Mouse (Mus musculus): ENCODE data around the gene Pxk.

DNA sequence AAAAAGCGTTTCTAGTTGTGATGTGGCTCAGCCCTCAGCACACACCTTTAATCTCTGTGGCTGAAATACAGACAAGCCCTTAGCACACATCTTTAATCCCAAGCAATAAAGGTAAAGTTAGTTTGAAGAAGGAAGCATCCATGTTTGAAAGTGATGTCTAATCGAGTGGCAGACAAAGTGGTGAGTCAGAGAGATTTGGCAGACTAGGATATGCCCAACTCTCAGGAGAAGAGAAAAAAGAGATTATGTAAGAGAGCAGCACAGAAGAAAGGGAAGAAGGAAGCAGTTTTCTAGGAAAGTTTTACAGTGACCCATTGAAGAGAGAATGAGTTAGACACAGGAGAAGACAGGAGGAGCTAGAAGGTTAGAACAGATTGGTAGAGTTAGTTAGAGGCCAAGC, 9.0 kb upstream of the Pxk start:
- TF ChIP-seq CTCF (IDR thresholded peaks at IDR 0.05; ENCODE audit: control insufficient read depth, insufficient read depth, insufficient read length) = no peak
- no peak for TF ChIP-seq MYOD1 (IDR thresholded peaks at IDR 0.05; ENCODE audit: control insufficient read depth, insufficient read length, low read depth)
- no peak for TF ChIP-seq MYOG (IDR thresholded peaks at IDR 0.05; ENCODE audit: control insufficient read depth, extremely low read depth, insufficient read length)
- no peak for TF ChIP-seq USF1 (IDR thresholded peaks at IDR 0.05; ENCODE audit: low read depth)

All from C2C12 (cell line).